Mouse (Mus musculus) regulatory T cell (primary cell): ENCODE data around the gene Lpcat2.

ENCODE experiments used
- in situ Hi-C: fragments of 300-600 bp; cut with MboI, MseI; formaldehyde crosslinking; loops from one replicate; pipeline ENCODE4 v1.15.1; 2025; ENCODE audit warnings: high pct_unique_total_duplicates

Lpcat2 gene

DNA sequence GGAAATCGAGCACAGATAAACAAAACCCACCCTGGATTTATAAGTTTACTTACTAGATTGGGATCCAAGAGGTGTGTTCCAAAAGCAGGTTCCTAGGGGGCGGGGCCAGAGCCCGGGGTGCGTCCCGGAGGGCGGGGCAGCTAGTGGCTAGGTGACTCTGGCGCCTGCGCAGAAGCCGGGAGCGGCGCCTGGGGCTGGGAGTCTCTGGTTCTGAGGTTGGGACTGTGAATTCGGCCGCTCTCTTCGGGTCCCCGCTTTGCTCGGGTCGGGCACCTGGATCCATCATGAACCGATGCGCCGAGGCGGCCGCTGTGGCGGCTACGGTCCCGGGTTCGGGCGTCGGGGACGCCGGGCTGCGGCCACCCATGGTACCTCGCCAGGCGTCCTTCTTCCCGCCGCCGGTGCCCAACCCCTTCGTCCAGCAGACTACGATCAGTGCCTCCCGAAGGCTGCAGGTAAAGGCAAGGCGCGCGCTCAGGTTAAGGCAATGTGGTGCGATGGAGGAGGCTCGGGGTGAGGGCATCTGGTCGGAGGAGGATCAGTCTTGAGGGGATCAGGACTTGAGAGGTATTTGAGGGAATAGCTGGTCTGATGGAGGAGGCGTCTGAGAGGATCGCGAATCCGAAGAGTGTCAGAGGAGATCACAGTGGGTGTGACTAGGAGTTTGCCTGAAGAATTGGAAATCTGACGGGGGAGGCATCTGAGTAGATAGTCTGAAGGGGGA is at the start of gene Lpcat2:
Lpcat2 (plus strand) TSS at position 169 of the 724 bp plus-strand sequence.
- in situ Hi-C loops: no loop called here

DNA sequence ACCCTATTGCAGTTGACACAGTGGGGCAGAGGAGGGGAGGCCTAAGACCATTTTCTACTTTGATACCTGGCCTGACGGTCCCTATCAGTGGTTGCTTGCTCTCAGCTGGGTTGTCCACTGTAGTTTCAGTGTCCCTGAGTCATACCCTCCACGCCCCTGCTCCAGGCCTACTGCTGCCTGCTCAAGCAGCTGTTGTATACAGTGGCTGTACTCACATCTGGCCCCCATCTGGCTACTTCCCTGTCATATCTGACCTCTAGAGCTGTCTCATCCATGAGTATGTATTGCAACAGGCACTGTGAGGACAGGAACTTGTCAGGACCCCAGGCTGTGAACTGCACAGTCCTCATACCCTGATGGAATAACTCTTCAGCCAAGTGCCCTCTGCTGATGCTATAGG is 42.4 kb upstream of the Lpcat2 start:
- in situ Hi-C loops: no loop called here

DNA sequence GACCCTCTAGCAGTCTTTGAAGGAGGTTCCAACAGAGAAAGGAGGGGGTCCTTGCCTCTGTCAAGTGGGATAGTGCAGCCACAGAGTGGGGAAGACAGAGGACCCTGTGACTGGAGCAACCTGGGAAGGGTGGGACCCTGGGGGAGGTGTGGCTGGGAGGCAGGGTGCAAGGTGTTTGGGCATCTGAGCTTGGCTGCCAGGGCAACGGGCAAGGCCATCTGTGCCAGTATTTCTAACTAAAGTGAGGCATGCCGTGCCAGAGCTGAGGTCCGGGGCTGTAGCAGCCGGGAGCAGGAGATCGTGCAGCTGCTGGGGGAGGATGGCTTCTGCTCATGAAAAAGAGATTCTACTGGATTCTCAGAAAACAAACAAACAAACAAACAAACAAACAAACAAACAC is 39.5 kb upstream of the Lpcat2 start:
- in situ Hi-C loops: no loop called here

DNA sequence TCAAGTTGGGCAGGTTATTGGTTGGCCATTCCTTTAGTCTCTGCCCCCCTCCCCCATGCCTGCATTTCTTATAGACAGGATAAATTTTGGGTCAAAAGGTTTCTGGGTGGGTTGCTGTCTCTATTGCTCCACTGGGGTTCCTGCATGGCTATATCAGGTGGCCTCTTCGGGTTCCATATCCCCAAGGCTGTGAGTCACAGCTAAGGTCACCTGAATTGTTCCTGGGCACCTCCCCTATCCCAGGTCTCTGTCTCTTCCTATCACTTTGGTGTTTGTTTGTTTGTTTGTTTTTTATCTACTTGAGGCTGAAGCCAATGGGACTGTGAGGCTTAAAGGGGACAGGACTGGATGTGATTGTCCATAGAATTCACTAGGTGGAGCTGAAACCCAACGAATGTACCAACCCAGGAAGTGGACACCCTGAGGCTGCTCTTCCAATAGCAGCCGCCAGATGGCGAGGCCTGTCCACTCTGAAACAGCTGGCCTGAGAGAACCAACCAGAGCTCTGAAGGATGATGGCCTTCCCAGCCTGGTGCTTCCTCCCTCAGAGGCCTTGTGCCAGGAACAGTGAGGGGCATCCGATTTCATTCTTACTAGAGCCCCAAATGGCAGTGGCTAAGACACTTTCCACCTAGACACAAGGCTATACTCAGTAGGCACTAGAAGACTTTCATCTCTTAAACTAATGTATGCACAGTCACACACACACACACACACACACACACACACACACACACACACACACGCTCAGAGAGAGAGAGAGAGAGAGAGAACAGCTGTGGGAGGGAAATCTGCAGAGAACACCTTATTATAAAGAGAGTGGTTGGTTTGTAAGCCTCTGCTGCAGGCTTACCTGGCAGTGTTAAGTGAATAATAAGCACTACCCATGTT is 37.0 kb upstream of the Lpcat2 start:
- in situ Hi-C loops: no loop called here

DNA sequence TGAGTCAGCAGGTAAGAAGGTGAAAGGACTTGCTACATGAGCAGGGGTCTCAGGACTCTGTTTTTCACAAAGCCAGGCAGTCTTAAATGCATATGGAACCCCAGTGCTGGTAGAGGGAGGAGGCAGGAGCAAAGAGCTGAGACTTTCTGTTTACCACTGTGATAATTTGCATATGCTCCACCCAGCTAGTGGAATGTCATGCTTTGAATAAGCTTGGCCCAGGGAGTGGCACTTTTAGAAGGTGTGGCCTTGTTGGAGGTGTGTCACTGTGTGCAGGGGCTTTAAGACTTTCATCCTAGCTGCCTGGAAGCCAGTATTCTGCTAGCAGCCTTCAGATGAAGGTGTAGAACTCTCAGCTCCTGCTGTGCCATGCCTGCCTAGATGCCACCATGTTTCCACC is 34.0 kb upstream of the Lpcat2 start:
- in situ Hi-C loops: no loop called here

DNA sequence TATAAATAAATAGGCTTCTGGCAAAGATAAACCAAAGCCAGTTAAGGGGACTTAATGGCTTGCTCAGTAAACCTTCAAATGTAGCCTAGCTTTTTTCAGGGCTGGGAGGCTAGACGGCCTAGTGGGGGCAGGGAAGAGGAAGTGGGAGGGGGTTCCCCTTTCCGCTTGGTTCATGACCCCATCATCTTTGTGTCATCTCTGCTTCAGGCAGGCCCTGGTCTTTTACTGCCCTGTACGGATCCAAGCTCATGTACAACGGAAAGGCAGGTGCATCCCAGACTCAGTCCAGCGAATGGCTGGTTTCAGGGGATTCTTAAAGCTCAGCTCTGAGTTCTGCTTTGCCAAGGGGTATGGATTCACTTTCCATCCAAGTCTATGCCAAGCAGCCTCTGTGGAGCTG is 32.8 kb upstream of the Lpcat2 start:
- in situ Hi-C loops: no loop called here

DNA sequence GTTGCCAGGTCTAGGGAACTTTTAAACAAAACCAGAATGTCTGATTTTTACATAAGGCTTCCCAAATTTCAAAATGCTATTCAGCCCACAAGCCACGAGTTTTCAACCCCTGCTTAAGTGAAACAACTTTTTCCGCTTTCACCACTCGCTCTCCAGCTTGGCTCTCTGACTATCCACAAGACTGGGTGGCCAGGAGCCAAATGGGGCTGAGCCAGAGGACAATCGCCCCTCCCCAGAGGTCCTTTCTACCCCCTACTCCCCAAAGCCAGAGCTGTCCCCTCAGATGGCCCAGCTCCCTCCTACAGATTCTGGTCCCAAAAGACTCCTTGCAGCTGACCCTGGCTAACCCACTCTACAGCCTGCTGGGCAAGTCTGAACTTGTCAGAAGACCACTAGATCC is 29.1 kb upstream of the Lpcat2 start:
- in situ Hi-C loops: no loop called here

DNA sequence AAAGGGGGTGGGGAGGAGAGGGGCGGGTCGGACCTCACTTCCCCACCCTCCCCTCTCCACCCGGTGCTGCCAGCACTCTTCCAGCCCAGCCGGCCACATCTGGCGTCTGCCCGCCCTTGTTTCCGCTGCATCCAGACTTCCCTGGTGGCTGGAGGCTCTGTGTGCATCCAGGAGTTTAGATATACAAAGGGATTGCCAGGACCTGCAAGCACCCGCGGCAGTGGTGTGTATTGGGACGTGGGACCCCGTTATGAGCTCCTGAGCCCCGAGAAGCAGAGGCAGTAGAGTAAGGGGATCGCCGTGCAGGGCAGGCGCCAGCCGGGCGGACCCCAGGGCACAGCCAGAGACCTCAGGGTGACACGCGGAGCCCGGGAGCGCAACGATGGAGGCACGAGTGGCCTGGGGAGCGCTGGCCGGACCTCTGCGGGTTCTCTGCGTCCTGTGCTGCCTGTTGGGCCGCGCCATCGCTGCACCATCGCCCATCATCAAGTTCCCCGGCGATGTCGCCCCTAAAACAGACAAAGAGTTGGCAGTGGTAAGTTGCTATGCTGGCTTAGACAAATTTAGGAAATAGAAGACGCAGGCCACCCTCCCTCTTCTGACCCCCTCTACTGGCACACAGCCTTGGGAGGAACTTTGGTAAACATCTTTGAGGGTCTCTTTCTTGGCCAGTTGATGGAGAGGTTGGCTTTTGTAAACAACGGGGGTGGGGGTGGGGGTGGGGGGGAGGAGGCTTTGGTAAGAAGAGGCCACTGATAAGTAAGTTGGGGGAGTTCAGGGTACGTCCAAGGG is 27.7 kb upstream of the Lpcat2 start, which contains the start of gene Mmp2:
Mmp2 (plus strand) TSS at position 49 of the 792 bp plus-strand sequence.
- in situ Hi-C loops: no loop called here

DNA sequence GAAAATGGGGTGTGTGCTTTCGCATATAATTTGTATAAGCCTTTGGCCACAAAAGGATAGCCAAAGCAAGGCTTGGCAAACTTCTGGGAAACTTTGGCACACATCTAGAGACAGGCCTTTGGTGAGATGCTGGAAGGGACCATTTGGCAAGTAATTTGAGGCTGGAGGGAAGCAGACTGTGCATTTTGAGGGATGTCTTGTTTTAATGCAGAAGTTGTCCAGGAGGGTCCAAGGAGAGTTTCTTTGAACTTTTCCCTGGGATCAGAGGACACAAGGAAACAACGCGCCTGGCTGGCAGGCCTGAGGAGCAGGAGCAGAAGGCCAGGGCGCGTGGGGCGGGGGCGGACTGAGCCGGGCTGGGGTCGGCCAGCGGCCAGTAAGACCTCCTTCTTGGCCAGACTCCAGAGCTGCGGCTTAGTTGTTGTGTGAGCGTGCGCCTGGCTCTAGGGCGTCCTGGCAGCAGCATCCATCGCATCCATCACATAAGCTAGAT is 26.8 kb upstream of the Lpcat2 start:
- in situ Hi-C loops: no loop called here

DNA sequence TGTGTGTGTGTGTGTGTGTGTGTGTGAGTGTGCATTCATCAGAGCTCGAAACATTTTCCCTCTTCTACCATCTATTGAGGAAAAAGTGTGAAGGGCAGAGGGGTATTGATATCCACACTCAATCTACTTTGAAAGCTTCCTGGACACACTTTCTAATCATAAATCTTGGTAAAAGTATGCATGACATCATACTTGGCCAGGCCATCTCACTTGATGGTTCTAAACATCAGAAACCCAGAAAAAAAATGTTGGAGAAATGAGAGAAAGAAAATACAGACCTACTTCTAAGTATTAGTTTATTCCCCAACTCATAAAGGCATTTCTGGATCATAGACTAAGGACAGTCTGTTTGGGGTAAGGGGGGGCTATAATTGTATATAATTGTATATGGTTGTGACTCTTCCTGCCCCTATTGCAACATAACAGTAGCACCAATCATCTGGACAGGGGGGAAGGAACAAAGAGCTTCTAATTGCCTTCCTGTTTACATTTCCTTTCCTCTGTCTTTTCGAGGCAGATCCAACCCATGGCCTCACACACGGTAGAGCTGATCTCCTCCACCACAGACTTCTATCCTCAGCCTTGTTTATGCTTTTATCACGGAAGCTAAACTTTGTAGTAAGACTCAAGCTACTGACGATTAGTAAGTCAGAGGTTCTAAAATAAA is 20.9 kb upstream of the Lpcat2 start:
- in situ Hi-C loops: no loop called here

DNA sequence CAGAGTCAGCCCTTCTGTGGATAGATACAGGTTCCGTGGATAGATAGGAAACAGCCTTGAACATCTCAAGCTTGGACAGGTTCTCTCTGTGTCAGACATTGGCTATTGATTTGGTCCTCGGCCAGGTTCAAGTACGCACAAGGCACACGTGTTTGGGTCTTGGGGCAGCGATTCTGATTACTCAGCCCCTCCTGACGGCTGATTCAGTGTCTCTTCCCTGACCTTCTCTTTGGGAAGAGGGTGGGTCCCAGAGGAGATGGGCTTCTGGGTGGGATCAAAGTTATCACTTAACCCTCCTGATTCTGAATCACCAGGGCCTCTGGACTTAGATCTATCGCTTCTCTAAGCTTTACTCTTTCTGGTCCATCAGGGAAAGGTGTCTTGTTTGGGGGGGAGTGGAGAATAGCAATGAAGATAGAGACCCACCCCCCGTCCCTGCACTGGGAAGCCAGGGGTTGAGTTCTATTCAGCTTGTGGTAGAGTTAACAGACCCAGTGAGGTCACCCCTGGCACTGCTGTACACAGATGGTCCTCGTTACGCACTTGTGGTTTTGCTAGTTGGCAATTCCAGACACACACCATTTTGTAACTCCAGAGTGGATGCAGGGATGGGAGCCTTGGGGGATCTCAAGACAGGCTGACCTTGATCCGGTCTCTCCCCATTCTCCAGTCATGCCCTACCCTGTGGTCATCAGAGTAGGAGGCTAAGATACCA is 20.2 kb upstream of the Lpcat2 start:
- in situ Hi-C loops: no loop called here

DNA sequence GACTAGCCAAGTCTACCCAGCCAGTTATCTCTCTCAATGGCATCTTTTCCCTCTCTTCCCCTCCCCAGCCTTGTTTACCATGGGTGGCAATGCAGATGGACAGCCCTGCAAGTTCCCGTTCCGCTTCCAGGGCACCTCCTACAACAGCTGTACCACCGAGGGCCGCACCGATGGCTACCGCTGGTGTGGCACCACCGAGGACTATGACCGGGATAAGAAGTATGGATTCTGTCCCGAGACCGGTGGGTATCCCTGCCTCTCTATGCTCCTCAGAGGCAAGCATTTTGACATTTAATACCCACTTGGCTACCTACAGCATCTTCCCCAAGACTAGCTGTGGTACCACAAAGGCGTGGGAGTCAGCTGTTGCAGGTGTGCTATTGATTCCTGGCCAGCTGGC is 19.2 kb upstream of the Lpcat2 start:
- in situ Hi-C loops: no loop called here

DNA sequence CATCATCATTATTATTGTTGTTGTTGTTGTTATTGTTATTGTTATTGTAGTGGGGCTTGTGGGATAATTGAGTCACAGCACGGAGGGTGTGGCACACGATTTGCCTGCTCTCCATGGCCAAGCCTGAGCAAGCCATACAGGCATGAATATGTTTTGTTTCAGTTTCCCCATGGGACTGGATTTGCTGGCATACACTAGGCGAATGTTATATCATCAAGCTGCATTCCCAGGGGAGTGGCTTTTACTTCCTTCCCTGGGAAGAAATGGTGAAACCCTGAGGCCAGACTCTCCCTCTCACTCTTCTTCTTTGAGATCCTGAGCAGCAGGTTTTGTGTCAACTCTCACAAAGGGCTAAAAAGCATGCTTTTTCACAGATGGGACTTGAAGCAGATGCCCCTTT is 16.5 kb upstream of the Lpcat2 start:
- in situ Hi-C loops: no loop called here

DNA sequence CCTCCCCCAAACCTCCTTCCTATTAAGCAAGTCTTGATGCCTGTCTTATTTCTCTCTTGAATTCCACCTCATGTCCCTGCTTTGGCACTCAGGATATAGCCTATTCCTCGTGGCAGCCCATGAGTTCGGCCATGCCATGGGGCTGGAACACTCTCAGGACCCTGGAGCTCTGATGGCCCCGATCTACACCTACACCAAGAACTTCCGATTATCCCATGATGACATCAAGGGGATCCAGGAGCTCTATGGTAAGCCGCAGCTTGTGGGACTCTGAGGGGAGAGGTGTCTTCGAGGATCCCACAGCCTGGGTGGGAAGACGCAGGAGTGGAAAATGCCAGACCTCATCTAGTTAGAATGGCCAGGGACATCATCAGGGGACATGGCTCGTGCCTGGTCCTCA is 16.0 kb upstream of the Lpcat2 start:
- in situ Hi-C loops: no loop called here

DNA sequence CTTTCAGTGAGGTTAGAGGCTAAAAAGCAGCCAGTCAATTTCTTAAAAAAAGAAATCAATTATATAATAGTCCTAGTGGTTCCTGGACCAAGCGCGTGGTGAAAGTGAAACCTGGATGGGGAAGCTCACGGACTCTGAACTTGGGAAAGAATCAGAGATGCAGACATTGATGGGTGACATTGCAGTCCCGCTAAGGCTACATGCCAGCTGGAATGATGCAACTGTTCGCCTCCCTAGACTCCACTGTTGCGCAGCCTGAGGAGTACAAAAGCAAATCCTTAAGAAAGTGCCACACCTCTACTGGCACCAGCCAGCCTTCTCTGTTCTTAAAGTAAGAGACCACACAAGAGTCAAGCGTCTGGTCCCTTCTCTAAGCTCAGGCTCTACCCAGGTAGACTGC is 15.3 kb upstream of the Lpcat2 start:
- in situ Hi-C loops: no loop called here

DNA sequence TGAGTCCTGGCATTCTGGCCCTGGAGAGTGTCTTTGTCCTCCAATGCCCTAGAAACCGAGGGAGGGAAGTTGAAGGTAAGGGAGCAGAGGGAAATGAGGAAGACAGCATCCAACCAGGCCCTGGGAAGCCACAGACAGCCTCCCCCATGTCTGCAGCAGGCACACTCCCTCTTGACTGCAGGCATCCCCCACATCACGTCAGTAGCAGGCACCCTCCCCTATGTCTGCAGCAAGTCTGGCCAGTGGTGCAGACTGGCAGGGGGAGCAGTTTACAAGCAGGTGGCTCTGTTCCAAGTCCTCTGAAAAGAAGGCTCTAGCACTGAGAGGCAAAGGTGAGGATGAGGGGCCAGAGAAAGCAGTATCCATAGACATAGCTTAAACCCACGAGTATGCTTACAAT is 8.5 kb upstream of the Lpcat2 start:
- in situ Hi-C loops: no loop called here

DNA sequence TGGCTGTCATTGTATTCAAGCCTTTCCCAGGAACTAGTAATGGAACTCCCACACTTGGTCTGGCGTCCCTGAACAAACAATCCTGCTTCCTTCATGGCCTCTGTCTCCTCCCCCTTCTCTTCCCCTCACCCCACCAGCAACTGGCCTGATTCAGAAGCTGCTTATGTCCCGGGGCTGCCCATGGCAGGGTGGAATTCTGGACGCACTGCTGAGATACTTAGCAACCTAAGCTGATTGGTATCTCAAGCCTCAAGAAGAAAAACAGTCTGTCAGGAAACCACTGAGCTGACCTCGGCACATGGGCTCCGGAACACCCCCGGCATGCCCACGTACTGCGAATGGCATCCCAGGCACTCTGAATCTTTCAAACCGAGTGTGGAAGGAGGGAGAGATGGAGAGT is 7.8 kb upstream of the Lpcat2 start:
- in situ Hi-C loops: no loop called here

DNA sequence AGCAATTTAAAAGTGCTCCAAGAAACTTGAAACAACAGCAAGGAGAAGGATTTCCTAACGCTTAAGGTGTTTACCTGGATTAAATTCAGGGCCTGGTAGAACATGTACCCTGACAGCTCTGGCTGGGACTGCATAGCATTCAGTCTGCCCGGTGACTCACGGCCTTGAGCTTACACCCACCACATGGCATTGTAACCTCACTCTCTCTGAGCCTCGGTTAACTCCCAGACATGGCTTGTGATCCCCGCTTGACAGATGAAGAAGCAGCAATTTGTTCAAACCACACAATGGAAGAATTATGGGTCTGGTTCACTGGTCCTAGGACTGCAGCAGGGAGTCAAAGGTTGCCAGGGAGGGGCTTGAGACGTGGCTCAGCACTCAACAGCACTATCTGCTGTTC is 5.9 kb upstream of the Lpcat2 start:
- in situ Hi-C loops: no loop called here

DNA sequence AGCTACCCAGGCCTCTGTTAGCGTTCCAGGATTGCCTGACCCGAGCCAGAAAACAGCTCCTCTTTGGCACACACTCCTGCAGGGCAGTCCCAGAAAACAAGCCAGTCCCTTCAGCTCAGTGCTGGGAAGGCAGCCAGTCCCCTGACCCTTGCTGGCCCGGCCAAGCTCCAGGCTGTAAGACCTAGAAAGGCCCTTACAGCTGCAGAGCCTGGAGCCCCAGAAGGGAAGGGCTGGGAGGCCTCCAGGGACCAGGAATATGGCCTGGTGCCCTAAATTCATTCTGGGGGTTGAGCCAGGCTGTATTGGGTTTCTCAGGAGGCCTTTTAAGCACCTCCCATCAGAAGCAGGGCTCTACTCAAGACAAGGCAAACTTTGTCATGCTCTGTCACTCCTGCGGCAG is 4.9 kb upstream of the Lpcat2 start:
- in situ Hi-C loops: no loop called here

DNA sequence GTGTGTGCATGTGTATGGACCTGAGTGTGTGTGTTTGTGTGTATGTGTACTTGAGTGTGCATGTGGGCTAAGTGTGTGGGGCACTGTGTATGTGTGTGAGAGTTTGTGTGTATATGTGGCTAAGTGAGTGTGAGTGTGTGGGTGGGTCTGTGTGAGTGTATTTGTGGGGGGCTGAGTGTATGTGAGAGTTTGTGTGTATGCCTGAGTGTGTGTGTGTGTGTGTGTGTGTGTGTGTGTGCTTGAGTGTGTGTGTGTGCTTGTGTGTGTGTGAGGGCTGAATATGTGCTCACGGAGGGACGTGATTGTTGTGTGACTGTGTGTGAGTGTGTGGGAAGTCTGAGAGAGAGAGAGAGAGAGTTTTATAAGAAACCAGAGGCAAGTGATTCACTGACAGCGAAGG is 3.8 kb upstream of the Lpcat2 start:
- in situ Hi-C loops: no loop called here
